In the genomic region with DNA sequence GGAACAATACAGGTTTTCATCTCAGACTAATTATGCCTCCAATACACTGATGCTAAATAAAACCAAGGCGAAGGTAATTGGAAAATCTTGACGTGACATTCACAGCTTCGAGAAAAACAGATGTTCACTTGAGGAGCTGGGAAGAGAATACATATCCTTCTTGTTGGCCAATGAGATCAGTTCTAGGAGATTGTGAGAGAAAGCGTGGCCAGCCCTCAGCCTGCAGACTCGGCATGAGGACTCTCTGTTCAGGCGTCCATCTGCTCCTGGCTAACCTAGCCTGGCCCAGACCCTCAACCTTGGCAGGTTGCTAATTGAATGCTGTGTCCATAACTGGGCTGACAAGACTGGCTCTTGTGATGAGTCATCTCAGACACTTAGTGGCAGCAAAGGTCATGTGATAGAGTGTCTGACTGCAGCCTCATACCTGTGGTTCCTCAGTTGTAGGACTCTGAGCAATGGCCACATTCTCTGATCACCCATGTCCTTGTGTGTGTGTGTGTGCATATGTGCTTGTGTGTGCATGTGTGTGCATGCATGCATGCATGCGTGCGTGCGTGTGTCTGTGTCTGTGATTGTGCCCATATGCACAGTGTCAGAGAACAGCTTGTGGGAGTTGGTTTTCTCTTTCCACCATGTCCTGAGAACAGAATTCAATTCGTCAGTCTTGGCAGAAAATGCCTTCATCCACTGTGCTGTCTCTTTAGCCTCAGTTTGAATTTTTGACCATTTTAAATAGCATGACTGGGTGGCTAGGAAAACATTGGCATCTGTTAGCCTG, we compare ENCODE assay signal across 19 mouse cellular contexts.
DNase-seq lines count a peak whose midpoint lies in the region; ATAC-seq and TF ChIP-seq lines count a peak whose summit lies in the region.
"Had no signal": no experiment of that assay in that cellular context is flagged by ENCODE, and none has a peak within 500 bp of the region (broad histone marks: within the 10 kb centered on the region; RNA-seq: fewer than 3 reads in every experiment).

No protein-coding gene starts in this region.

- no peak overlapping the region for H3K4me3 ChIP-seq in hindbrain, postnatal 0 days (ENCODE audit: low read length)
- H3K4me3 ChIP-seq in hindbrain, embryonic 12.5 days = no peak overlapping the region
- no peak overlapping the region for H3K4me3 ChIP-seq in midbrain, postnatal 0 days (ENCODE audit: low read depth, low read length)
- no peak overlapping the region for H3K4me3 ChIP-seq in midbrain, embryonic 13.5 days (replicated peaks)
- H3K4me3 ChIP-seq in intestine, postnatal 0 days (ENCODE audit: low read depth, low read length) = no peak overlapping the region
- H3K4me3 ChIP-seq: gastrocnemius, adult 2 months; heart, embryonic 13.5 days; midbrain, embryonic 12.5 days had no signal

- peak; percentile 68 for ATAC-seq in hindbrain, postnatal 0 days
- no peak for ATAC-seq in hindbrain, embryonic 12.5 days (ENCODE audit: low FRiP score)
- peak; percentile 54; the same call in 1 of the 2 replicates for ATAC-seq in midbrain, postnatal 0 days (ENCODE audit: low FRiP score)
- ATAC-seq in midbrain, embryonic 13.5 days = no peak
- ATAC-seq in intestine, postnatal 0 days = no peak

- peak; percentile 20 to 51 for DNase-seq in cerebellum, postnatal 25 days
- no peak for DNase-seq in cerebellum, adult 11 months
- no peak for DNase-seq in hindbrain, postnatal 0 days (ENCODE audit: low spot score)
- peak; percentile 22 for DNase-seq in midbrain, postnatal 0 days (ENCODE audit: low spot score)
- DNase-seq in kidney, postnatal 36 days = no peak
- DNase-seq: adrenal gland, adult 8-10 months; gastrocnemius, adult 2 months; heart, postnatal 36 days; kidney, adult 8-10 months; kidney, postnatal 4 days; lung, adult 2 months; lung, postnatal 36 days; spleen, adult 18-20 months; thymus, adult 2 months had no signal

- H3K9me3 ChIP-seq in hindbrain, postnatal 0 days (ENCODE audit: low read length) = no peaks in the 10 kb centered on the region
- H3K9me3 ChIP-seq in hindbrain, embryonic 12.5 days (replicated peaks) = no peaks in the 10 kb centered on the region
- no peaks in the 10 kb centered on the region for H3K9me3 ChIP-seq in midbrain, postnatal 0 days (ENCODE audit: low read length)
- H3K9me3 ChIP-seq in midbrain, embryonic 13.5 days = no peaks in the 10 kb centered on the region
- H3K9me3 ChIP-seq in intestine, postnatal 0 days (ENCODE audit: control insufficient read depth) = no peaks in the 10 kb centered on the region
- H3K9me3 ChIP-seq: heart, embryonic 13.5 days; midbrain, embryonic 12.5 days had no signal

- H3K27ac ChIP-seq in hindbrain, postnatal 0 days = no peak overlapping the region
- H3K27ac ChIP-seq in hindbrain, embryonic 12.5 days = no peak overlapping the region
- no peak overlapping the region for H3K27ac ChIP-seq in midbrain, postnatal 0 days (ENCODE audit: low read depth, low read length)
- H3K27ac ChIP-seq in midbrain, embryonic 13.5 days = no peak overlapping the region
- H3K27ac ChIP-seq in intestine, postnatal 0 days (ENCODE audit: low read depth, low read length) = no peak overlapping the region
- H3K27ac ChIP-seq: gastrocnemius, adult 2 months; heart, embryonic 13.5 days; midbrain, embryonic 12.5 days had no signal

- no peak for TF ChIP-seq CTCF in hindbrain, postnatal 0 days (IDR thresholded peaks at IDR 0.05; ENCODE audit: low read depth)
- no peak for TF ChIP-seq CTCF in midbrain, postnatal 0 days (IDR thresholded peaks at IDR 0.05)
- TF ChIP-seq CTCF in intestine, postnatal 0 days (IDR thresholded peaks at IDR 0.05; ENCODE audit: low read depth) = no peak

- H3K36me3 ChIP-seq in hindbrain, postnatal 0 days (ENCODE audit: insufficient read depth, low read length) = no peaks in the 10 kb centered on the region
- no peaks in the 10 kb centered on the region for H3K36me3 ChIP-seq in hindbrain, embryonic 12.5 days
- H3K36me3 ChIP-seq in midbrain, postnatal 0 days (ENCODE audit: insufficient read depth, low read length) = no peaks in the 10 kb centered on the region
- no peaks in the 10 kb centered on the region for H3K36me3 ChIP-seq in midbrain, embryonic 13.5 days
- no peaks in the 10 kb centered on the region for H3K36me3 ChIP-seq in intestine, postnatal 0 days (ENCODE audit: control insufficient read depth, insufficient read depth)
- H3K36me3 ChIP-seq: heart, embryonic 13.5 days; midbrain, embryonic 12.5 days had no signal

- H3K27me3 ChIP-seq in hindbrain, postnatal 0 days (ENCODE audit: insufficient read depth, low read length) = no peaks in the 10 kb centered on the region
- H3K27me3 ChIP-seq in hindbrain, embryonic 12.5 days = no peaks in the 10 kb centered on the region
- H3K27me3 ChIP-seq in midbrain, postnatal 0 days (ENCODE audit: insufficient read depth, low read length) = no peaks in the 10 kb centered on the region
- no peaks in the 10 kb centered on the region for H3K27me3 ChIP-seq in midbrain, embryonic 13.5 days
- H3K27me3 ChIP-seq in intestine, postnatal 0 days (replicated peaks; ENCODE audit: control insufficient read depth, insufficient read depth, low read length) = no peaks in the 10 kb centered on the region
- H3K27me3 ChIP-seq: heart, embryonic 13.5 days; midbrain, embryonic 12.5 days had no signal

- 72% methylated on average over 10 of the region's 10 CpGs for WGBS in hindbrain, postnatal 0 days
- WGBS in hindbrain, embryonic 12.5 days = 84% methylated on average over 10 of the region's 10 CpGs
- 87% methylated on average over 10 of the region's 10 CpGs for WGBS in midbrain, postnatal 0 days
- WGBS in midbrain, embryonic 13.5 days = 85% methylated on average over 10 of the region's 10 CpGs
- 82% methylated on average over 10 of the region's 10 CpGs for WGBS in intestine, postnatal 0 days

- no peak overlapping the region for H3K9ac ChIP-seq in hindbrain, postnatal 0 days (replicated peaks; ENCODE audit: low read length)
- no peak overlapping the region for H3K9ac ChIP-seq in hindbrain, embryonic 12.5 days
- no peak overlapping the region for H3K9ac ChIP-seq in midbrain, postnatal 0 days (replicated peaks; ENCODE audit: low read length, poor library complexity, severe bottlenecking)
- no peak overlapping the region for H3K9ac ChIP-seq in midbrain, embryonic 13.5 days (replicated peaks)
- H3K9ac ChIP-seq in intestine, postnatal 0 days (ENCODE audit: low read depth, low read length) = no peak overlapping the region
- H3K9ac ChIP-seq: heart, embryonic 13.5 days; midbrain, embryonic 12.5 days had no signal

- H3K4me2 ChIP-seq in hindbrain, postnatal 0 days (ENCODE audit: low read depth, low read length) = no peak overlapping the region
- H3K4me2 ChIP-seq in hindbrain, embryonic 12.5 days (replicated peaks) = no peak overlapping the region
- H3K4me2 ChIP-seq in midbrain, postnatal 0 days (ENCODE audit: low read depth, low read length, poor library complexity, severe bottlenecking) = no peak overlapping the region
- no peak overlapping the region for H3K4me2 ChIP-seq in midbrain, embryonic 13.5 days (replicated peaks)
- H3K4me2 ChIP-seq in intestine, postnatal 0 days (replicated peaks; ENCODE audit: low read depth) = no peak overlapping the region
- H3K4me2 ChIP-seq: heart, embryonic 13.5 days; midbrain, embryonic 12.5 days had no signal

- no peaks in the 10 kb centered on the region; the same call in 1 of the 2 replicates for H3K4me1 ChIP-seq in hindbrain, postnatal 0 days (ENCODE audit: insufficient read depth, low read length)
- 0 out of 2 replicates have a peak, but pooled peaks cover 4% of the 10 kb centered on the region for H3K4me1 ChIP-seq in hindbrain, embryonic 12.5 days
- no peaks in the 10 kb centered on the region for H3K4me1 ChIP-seq in midbrain, postnatal 0 days (ENCODE audit: insufficient read depth, low read length)
- no peaks in the 10 kb centered on the region for H3K4me1 ChIP-seq in midbrain, embryonic 13.5 days (replicated peaks)
- no peaks in the 10 kb centered on the region for H3K4me1 ChIP-seq in intestine, postnatal 0 days (replicated peaks; ENCODE audit: control insufficient read depth, insufficient read depth, low read length)
- H3K4me1 ChIP-seq: heart, embryonic 13.5 days; midbrain, embryonic 12.5 days had no signal

Comparison
In these comparisons a context has a peak if more than half of its experiments do, and no peak if none do; other contexts are left out.
1. DNase-seq: peak in cerebellum, postnatal 25 days (2 of 2) and midbrain, postnatal 0 days (single experiment); none in cerebellum, adult 11 months (single experiment), hindbrain, postnatal 0 days (single experiment) and kidney, postnatal 36 days (0 of 2).
2. ATAC-seq: peak in hindbrain, postnatal 0 days (single experiment) and midbrain, postnatal 0 days (single experiment); none in hindbrain, embryonic 12.5 days (single experiment), midbrain, embryonic 13.5 days (single experiment) and intestine, postnatal 0 days (single experiment).